ENCODE assay signal across 8 mouse cellular contexts in the genomic region with DNA sequence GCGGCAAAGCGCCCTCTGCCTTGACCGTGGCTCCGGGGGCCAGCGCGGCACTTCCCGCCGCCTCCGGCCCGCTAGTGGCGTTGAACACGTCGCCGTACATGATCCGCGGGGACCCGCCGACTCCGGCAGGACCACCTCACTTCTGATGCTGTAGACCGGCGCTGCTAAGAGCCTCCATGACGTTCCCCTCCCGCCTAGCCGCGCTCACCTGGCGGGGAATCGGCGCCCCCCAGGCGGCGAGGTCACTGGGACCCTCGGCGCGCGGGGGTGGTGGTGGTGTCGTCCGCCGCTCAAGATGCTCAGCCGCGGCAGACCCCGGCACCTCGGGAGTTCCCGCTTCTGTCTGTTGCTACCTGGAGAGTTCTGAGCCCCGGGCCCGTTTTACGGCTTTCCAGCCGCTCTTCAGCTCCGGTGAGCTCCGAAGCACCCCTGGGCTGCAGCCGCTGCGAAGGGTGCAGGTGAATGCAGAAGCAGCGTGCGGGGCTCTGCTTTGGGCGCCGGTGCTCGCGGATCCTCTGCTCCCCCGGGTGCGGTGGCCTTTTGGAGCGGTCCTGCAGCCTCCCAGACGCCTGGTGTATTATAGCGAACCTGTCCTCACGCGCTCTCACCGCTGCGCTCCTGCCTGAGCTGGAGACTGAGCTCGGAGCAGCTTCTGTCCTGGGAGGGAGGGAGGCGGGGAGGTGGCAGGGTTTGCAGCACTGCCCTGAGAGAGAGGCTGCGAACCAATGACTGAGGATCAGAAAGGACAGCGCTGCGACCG. TPM values are rescaled to one million over a fixed set of nuclear protein-coding genes. Genes with fewer than 3 reads are reported as not detected.
A peak's percentile ranks its signal among the peaks of the same experiment; 100 is the strongest.
DNase-seq lines count a peak whose midpoint lies in the region; ATAC-seq lines count a peak whose summit lies in the region.

A gene (minus strand): TSS at position 636 of the 760 bp plus-strand sequence.

- no peak for ATAC-seq in hindbrain, embryonic 12.5 days (ENCODE audit: low FRiP score)
- ATAC-seq in midbrain, embryonic 12.5 days (ENCODE audit: low FRiP score, low read depth) = no peak

- DNase-seq in kidney, postnatal 10 days = peak; percentile 41
- no peak for DNase-seq in kidney, adult 18-20 months
- peak; percentile 42 for DNase-seq in embryo, embryonic 10.5 days (ENCODE audit: low spot score)
- no peak for DNase-seq in right cerebral cortex, postnatal 4 days
- no peak for DNase-seq in urinary bladder, postnatal 14 days (ENCODE audit: low spot score)
- no peak for DNase-seq in cerebellum, adult 9-10 months

- H3K36me3 ChIP-seq in hindbrain, embryonic 12.5 days = no peaks in the 10 kb centered on the region
- H3K36me3 ChIP-seq in midbrain, embryonic 12.5 days = no peaks in the 10 kb centered on the region

- peaks cover 66% of the 10 kb centered on the region for H3K27me3 ChIP-seq in hindbrain, embryonic 12.5 days
- H3K27me3 ChIP-seq in midbrain, embryonic 12.5 days = peaks cover 79% of the 10 kb centered on the region

- no peak within 1 kb of the TSS for H3K27ac ChIP-seq in hindbrain, embryonic 12.5 days
- H3K27ac ChIP-seq in midbrain, embryonic 12.5 days (replicated peaks) = no peak within 1 kb of the TSS

- peaks cover 23% of the 10 kb centered on the region for H3K4me1 ChIP-seq in hindbrain, embryonic 12.5 days
- H3K4me1 ChIP-seq in midbrain, embryonic 12.5 days = peaks cover 27% of the 10 kb centered on the region

- under 1% methylated on average over 71 of the region's 71 CpGs for WGBS in hindbrain, embryonic 12.5 days
- WGBS in midbrain, embryonic 12.5 days = under 1% methylated on average over 53 of the region's 71 CpGs

- peak within 1 kb of the TSS; percentile 44 for H3K4me3 ChIP-seq in hindbrain, embryonic 12.5 days
- peak within 1 kb of the TSS; percentile 49 for H3K4me3 ChIP-seq in midbrain, embryonic 12.5 days

- peak within 1 kb of the TSS; percentile 91 for H3K4me2 ChIP-seq in hindbrain, embryonic 12.5 days (replicated peaks)
- H3K4me2 ChIP-seq in midbrain, embryonic 12.5 days (replicated peaks) = peak within 1 kb of the TSS; percentile 87

- peak within 1 kb of the TSS; percentile 32 for H3K9ac ChIP-seq in hindbrain, embryonic 12.5 days
- H3K9ac ChIP-seq in midbrain, embryonic 12.5 days (replicated peaks) = peak within 1 kb of the TSS; percentile 56

- H3K9me3 ChIP-seq in hindbrain, embryonic 12.5 days (replicated peaks) = no peaks in the 10 kb centered on the region
- no peaks in the 10 kb centered on the region for H3K9me3 ChIP-seq in midbrain, embryonic 12.5 days

RNA-seq across cellular contexts. Expression of the gene that starts here (rescaled TPM):
- polyA plus RNA-seq in hindbrain, embryonic 12.5 days (2016; fragmentation: Nextera tagmentation; extraction: Ambion mirVana) = 0.21 TPM in 1 of 2 replicates, not detected in the other
- 0.16 and 0.32 TPM in 2 replicates for polyA plus RNA-seq in midbrain, embryonic 12.5 days (2016; fragmentation: Nextera tagmentation; extraction: Ambion mirVana)

Comparison
In these comparisons a context has a peak if more than half of its experiments do, and no peak if none do; other contexts are left out.
1. DNase-seq: peak in kidney, postnatal 10 days (single experiment) and embryo, embryonic 10.5 days (single experiment); none in kidney, adult 18-20 months (single experiment), right cerebral cortex, postnatal 4 days (single experiment), urinary bladder, postnatal 14 days (single experiment) and cerebellum, adult 9-10 months (single experiment).